Mouse (Mus musculus): Measurements from ENCODE around the gene Lin28a. TPM values are rescaled to one million over a fixed set of nuclear protein-coding genes. Genes with fewer than 3 reads are reported as not detected.

Gene Lin28a
- 2.9 and 3.7 TPM in 2 replicates for polyA plus RNA-seq (2014; fragmentation: Nextera tagmentation; extraction: Ambion mirVana)

DNA sequence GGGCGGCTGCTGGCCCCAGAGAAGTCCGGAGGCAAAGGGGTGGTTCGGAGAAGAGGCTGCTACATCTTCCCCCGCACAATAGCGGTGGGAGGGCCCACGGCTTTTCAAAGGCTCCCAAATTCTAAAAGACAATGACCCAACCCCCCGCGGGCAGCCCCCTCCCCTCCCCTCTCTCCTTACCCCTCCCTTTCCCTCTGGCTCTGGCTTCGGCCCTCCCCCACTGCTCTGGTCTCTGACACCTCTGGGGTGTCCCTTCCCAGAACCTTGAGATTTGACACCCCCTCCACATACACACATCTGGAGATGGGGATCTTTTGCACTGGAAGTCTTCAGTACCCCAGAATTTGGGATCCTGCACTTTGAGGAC lies at the start of gene Lin28a:
TSS of gene Lin28a (minus strand) at position 63 of the 367 bp plus-strand sequence.
- peak; percentile 73 for DNase-seq (ENCODE audit: low spot score)
- peak within 1 kb of the TSS; percentile 72 for H3K4me2 ChIP-seq (replicated peaks; ENCODE audit: low read depth, low read length)
- H3K36me3 ChIP-seq (ENCODE audit: control insufficient read depth, insufficient read depth, low read length): no peaks in the 10 kb centered on the region
- peak within 1 kb of the TSS; percentile 87 for H3K27ac ChIP-seq (ENCODE audit: low read depth, low read length)
- peaks cover 21% of the 10 kb centered on the region; the same call in 1 of the 2 replicates for H3K4me1 ChIP-seq (replicated peaks; ENCODE audit: control insufficient read depth, insufficient read depth, low read length)
- H3K27me3 ChIP-seq (ENCODE audit: control insufficient read depth, insufficient read depth, low read length): no peaks in the 10 kb centered on the region
- H3K9ac ChIP-seq (ENCODE audit: low read depth, low read length): peak within 1 kb of the TSS; percentile 61
- ATAC-seq (ENCODE audit: low FRiP score): peak; percentile 63; the same call in 1 of the 2 replicates
- peak within 1 kb of the TSS; percentile 45 for H3K4me3 ChIP-seq (ENCODE audit: low read depth, low read length)
- no peaks in the 10 kb centered on the region for H3K9me3 ChIP-seq (ENCODE audit: control insufficient read depth, low read length)
- WGBS: 0% methylated on average over 7 of the region's 9 CpGs

- WGBS: 84% methylated on average over 7 of the region's 7 CpGs
- Histone ChIP-seq H3K9ac (ENCODE audit: low read depth, low read length) (no peak overlapping the region), H3K4me3 (ENCODE audit: low read depth, low read length) (no peak overlapping the region), H3K9me3 (ENCODE audit: control insufficient read depth, low read length) (no peaks in the 10 kb centered on the region), H3K4me1 (replicated peaks; ENCODE audit: control insufficient read depth, insufficient read depth, low read length) (no peaks in the 10 kb centered on the region), H3K27ac (ENCODE audit: low read depth, low read length) (no peak overlapping the region), H3K4me2 (replicated peaks; ENCODE audit: low read depth, low read length) (no peak overlapping the region), H3K27me3 (ENCODE audit: control insufficient read depth, insufficient read depth, low read length) (peaks cover 6% of the 10 kb centered on the region), H3K36me3 (ENCODE audit: control insufficient read depth, insufficient read depth, low read length) (no peaks in the 10 kb centered on the region)
- no peak for ATAC-seq (ENCODE audit: low FRiP score)
- DNase-seq (ENCODE audit: low spot score): no peak
Measured at GRCm38 (mm10) chr4:134067833-134068544, 49.3 kb upstream of the Lin28a start.

- H3K4me2 ChIP-seq (replicated peaks; ENCODE audit: low read depth, low read length): no peak overlapping the region
- ATAC-seq (ENCODE audit: low FRiP score): no peak
- DNase-seq (ENCODE audit: low spot score): no peak
- H3K27ac ChIP-seq (ENCODE audit: low read depth, low read length): no peak overlapping the region
- no peak overlapping the region for H3K9ac ChIP-seq (ENCODE audit: low read depth, low read length)
- no peaks in the 10 kb centered on the region for H3K9me3 ChIP-seq (ENCODE audit: control insufficient read depth, low read length)
- WGBS: 90% methylated on average over 8 of the region's 8 CpGs
- H3K27me3 ChIP-seq (ENCODE audit: control insufficient read depth, insufficient read depth, low read length): peaks cover 6% of the 10 kb centered on the region
- no peak overlapping the region for H3K4me3 ChIP-seq (ENCODE audit: low read depth, low read length)
- no peaks in the 10 kb centered on the region for H3K36me3 ChIP-seq (ENCODE audit: control insufficient read depth, insufficient read depth, low read length)
- no peaks in the 10 kb centered on the region for H3K4me1 ChIP-seq (replicated peaks; ENCODE audit: control insufficient read depth, insufficient read depth, low read length)
Measured at GRCm38 (mm10) chr4:134067383-134067782, 48.7 kb upstream of the Lin28a start.

GRCm38 (mm10) chr4:134065431-134066004 lies 46.9 kb upstream of the Lin28a start:
- no peak overlapping the region for H3K9ac ChIP-seq (ENCODE audit: low read depth, low read length)
- H3K27me3 ChIP-seq (ENCODE audit: control insufficient read depth, insufficient read depth, low read length): peaks cover 6% of the 10 kb centered on the region

DNA sequence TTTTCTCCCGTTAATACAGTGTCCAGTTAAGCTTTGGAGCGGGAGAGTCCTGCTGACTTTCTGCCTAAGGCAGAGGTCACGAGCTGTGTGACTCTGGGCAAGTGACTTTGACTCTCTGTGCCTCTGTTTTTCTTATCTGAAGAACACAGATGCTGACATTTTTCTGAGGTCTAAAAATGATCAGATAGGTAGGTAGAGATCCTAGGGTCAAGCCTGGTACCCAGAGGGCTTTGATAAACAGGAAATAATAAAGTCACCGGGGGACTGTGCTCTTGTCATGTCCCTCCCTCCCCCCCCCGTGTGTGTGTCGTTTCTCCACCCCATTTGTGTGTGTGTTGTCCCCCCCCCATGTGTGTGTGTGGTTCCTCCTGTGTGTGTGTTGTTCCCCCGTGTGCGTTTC lies 43.9 kb upstream of the Lin28a start:
- Histone ChIP-seq H3K4me2 (replicated peaks; ENCODE audit: low read depth, low read length) (no peak overlapping the region), H3K9ac (ENCODE audit: low read depth, low read length) (no peak overlapping the region), H3K36me3 (ENCODE audit: control insufficient read depth, insufficient read depth, low read length) (no peaks in the 10 kb centered on the region), H3K4me3 (ENCODE audit: low read depth, low read length) (no peak overlapping the region), H3K27me3 (ENCODE audit: control insufficient read depth, insufficient read depth, low read length) (peaks cover 6% of the 10 kb centered on the region), H3K27ac (ENCODE audit: low read depth, low read length) (no peak overlapping the region), H3K4me1 (replicated peaks; ENCODE audit: control insufficient read depth, insufficient read depth, low read length) (no peaks in the 10 kb centered on the region), H3K9me3 (ENCODE audit: control insufficient read depth, low read length) (no peaks in the 10 kb centered on the region)
- ATAC-seq (ENCODE audit: low FRiP score) (no peak), DNase-seq (ENCODE audit: low spot score) (no peak)
- WGBS: 77% methylated on average over 7 of the region's 8 CpGs

More at GRCm38 (mm10) chr4:134065431-134066004, 46.9 kb upstream of the Lin28a start:
- ATAC-seq (ENCODE audit: low FRiP score) (no peak), DNase-seq (ENCODE audit: low spot score) (no peak)
- H3K36me3 ChIP-seq (ENCODE audit: control insufficient read depth, insufficient read depth, low read length): no peaks in the 10 kb centered on the region
- no peaks in the 10 kb centered on the region for H3K4me1 ChIP-seq (replicated peaks; ENCODE audit: control insufficient read depth, insufficient read depth, low read length)
- H3K4me3 ChIP-seq (ENCODE audit: low read depth, low read length): no peak overlapping the region
- no peak overlapping the region for H3K27ac ChIP-seq (ENCODE audit: low read depth, low read length)
- H3K4me2 ChIP-seq (replicated peaks; ENCODE audit: low read depth, low read length): no peak overlapping the region
- WGBS: 22% methylated on average over 23 of the region's 23 CpGs
- no peaks in the 10 kb centered on the region for H3K9me3 ChIP-seq (ENCODE audit: control insufficient read depth, low read length)

DNA sequence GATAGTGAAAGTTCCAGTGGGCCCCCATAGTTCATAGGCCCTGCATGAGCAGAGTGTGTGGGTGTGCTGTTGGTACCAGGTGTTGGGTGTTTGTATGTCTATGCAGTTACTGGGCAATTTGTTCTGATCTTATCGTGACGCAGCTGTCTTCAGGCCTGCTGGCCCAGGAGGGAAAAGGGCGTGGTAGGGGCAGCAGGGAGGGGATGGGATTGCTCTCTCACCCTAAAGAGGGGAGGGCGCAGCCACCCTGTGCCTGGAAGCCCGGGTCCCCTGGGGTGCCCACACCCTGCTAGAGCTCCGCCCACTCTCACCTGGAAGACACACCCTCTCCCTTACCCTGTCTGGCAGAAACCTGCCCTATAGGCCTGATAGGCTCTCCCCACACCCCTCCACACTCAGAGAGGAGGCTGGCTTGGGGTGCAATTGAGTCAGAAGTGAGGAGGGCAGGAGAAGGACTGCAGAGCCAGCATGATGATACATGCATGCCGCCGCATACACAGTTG lies 43.4 kb upstream of the Lin28a start:
- H3K9me3 ChIP-seq (ENCODE audit: control insufficient read depth, low read length): no peaks in the 10 kb centered on the region
- no peak overlapping the region for H3K4me2 ChIP-seq (replicated peaks; ENCODE audit: low read depth, low read length)
- H3K27ac ChIP-seq (ENCODE audit: low read depth, low read length): no peak overlapping the region
- H3K4me3 ChIP-seq (ENCODE audit: low read depth, low read length): no peak overlapping the region
- no peak overlapping the region for H3K9ac ChIP-seq (ENCODE audit: low read depth, low read length)
- WGBS: 47% methylated on average over 8 of the region's 8 CpGs
- no peaks in the 10 kb centered on the region for H3K4me1 ChIP-seq (replicated peaks; ENCODE audit: control insufficient read depth, insufficient read depth, low read length)
- H3K36me3 ChIP-seq (ENCODE audit: control insufficient read depth, insufficient read depth, low read length): no peaks in the 10 kb centered on the region
- H3K27me3 ChIP-seq (ENCODE audit: control insufficient read depth, insufficient read depth, low read length): peaks cover 6% of the 10 kb centered on the region
- ATAC-seq (ENCODE audit: low FRiP score): no peak
- DNase-seq (ENCODE audit: low spot score): no peak

DNA sequence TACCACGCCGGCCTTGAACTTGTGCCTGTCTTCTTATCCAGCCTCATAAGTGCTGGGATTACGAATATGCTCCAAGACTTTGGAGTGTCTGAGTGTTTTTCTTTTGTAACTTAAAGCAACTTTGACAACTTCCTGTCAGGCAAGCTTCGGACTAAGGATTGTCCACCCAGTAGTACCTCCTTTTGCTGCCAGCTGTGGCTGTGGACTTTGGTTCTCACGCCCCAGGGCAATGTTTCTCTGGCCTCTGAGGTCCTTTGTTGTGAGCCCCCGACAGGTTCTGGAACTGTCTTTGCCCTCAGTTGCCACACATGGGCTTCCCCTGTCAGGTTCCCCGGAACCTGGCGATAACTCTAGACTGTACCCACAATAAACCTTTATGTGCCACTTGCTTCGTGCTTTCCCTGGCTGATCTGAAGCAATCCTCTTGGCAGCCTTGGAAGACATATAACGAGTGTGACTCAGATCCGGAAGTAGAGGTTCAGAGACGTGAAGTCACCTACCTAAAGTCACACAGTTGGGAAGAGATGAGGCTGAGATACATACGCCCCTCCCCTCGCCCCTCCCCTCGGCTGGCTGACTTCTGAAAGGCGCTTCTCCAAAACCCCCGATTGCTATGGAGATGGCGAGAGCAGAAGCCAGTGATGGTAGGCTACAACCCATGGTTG lies 42.7 kb upstream of the Lin28a start:
- ATAC-seq (ENCODE audit: low FRiP score): no peak
- WGBS: 66% methylated on average over 18 of the region's 18 CpGs
- H3K4me2 ChIP-seq (replicated peaks; ENCODE audit: low read depth, low read length): no peak overlapping the region
- no peak overlapping the region for H3K9ac ChIP-seq (ENCODE audit: low read depth, low read length)
- H3K27me3 ChIP-seq (ENCODE audit: control insufficient read depth, insufficient read depth, low read length): peaks cover 6% of the 10 kb centered on the region
- no peak overlapping the region for H3K27ac ChIP-seq (ENCODE audit: low read depth, low read length)
- no peaks in the 10 kb centered on the region for H3K4me1 ChIP-seq (replicated peaks; ENCODE audit: control insufficient read depth, insufficient read depth, low read length)
- H3K9me3 ChIP-seq (ENCODE audit: control insufficient read depth, low read length): no peaks in the 10 kb centered on the region
- no peak overlapping the region for H3K4me3 ChIP-seq (ENCODE audit: low read depth, low read length)
- no peak for DNase-seq (ENCODE audit: low spot score)
- H3K36me3 ChIP-seq (ENCODE audit: control insufficient read depth, insufficient read depth, low read length): no peaks in the 10 kb centered on the region

- DNase-seq (ENCODE audit: low spot score): no peak
- H3K9ac ChIP-seq (ENCODE audit: low read depth, low read length): no peak within 1 kb of the TSS
- peaks cover under 1% of the 10 kb centered on the region for H3K27me3 ChIP-seq (ENCODE audit: control insufficient read depth, insufficient read depth, low read length)
- ATAC-seq (ENCODE audit: low FRiP score): no peak
- no peak within 1 kb of the TSS for H3K4me3 ChIP-seq (ENCODE audit: low read depth, low read length)
- no peak within 1 kb of the TSS for H3K27ac ChIP-seq (ENCODE audit: low read depth, low read length)
- no peaks in the 10 kb centered on the region for H3K4me1 ChIP-seq (replicated peaks; ENCODE audit: control insufficient read depth, insufficient read depth, low read length)
- no peak within 1 kb of the TSS for H3K4me2 ChIP-seq (replicated peaks; ENCODE audit: low read depth, low read length)
- no peaks in the 10 kb centered on the region for H3K9me3 ChIP-seq (ENCODE audit: control insufficient read depth, low read length)
- 39% methylated on average over 28 of the region's 28 CpGs for WGBS
- H3K36me3 ChIP-seq (ENCODE audit: control insufficient read depth, insufficient read depth, low read length): no peaks in the 10 kb centered on the region
Measured at GRCm38 (mm10) chr4:134060135-134060865, 41.7 kb upstream of the Lin28a start, which contains the start of gene Crybg2. Gene Crybg2 (plus strand): TSS chr4:134060815.
